Mouse (Mus musculus): ENCODE measurements around the gene 1700057G04Rik. TPM values are rescaled to one million over a fixed set of nuclear protein-coding genes. Genes with fewer than 3 reads are reported as not detected.

1700057G04Rik gene
- polyA plus RNA-seq, 1 experiment from 2014 or later, result not detected

DNA sequence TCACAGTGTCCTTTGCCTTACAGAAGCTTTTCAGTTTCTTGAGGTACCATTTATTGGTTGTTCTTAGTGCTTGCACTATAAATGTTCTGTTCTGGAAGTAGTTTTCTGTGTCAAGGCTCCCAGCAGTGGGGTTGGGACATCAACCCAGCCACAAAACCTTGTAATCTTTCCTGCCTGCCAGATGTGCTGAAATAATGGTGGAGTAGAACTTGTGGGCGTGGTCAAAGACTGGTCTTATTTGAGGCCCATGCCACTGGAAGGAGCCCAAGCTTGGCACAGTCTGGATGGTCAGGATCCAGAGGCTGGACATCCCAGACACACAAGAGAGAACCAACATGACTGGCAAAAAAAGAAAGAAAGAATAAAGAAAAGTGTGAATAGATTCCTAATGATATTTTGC is 78.2 kb downstream of the 1700057G04Rik start:
- no peak for ATAC-seq
- Histone ChIP-seq H3K27ac (ENCODE audit: low read length) (no peak overlapping the region), H3K36me3 (ENCODE audit: control insufficient read depth, insufficient read depth, low read length) (no peaks in the 10 kb centered on the region), H3K4me3 (ENCODE audit: low read length) (no peak overlapping the region), H3K4me1 (ENCODE audit: control insufficient read depth, insufficient read depth, low read length) (no peaks in the 10 kb centered on the region), H3K9me3 (ENCODE audit: control insufficient read depth, low read length) (no peaks in the 10 kb centered on the region), H3K4me2 (ENCODE audit: low read depth, low read length) (no peak overlapping the region), H3K27me3 (replicated peaks; ENCODE audit: control insufficient read depth, insufficient read depth, low read length) (no peaks in the 10 kb centered on the region), H3K9ac (ENCODE audit: low read depth, low read length) (no peak overlapping the region)
- 93% methylated on average over 1 of the region's 1 CpGs for WGBS

DNA sequence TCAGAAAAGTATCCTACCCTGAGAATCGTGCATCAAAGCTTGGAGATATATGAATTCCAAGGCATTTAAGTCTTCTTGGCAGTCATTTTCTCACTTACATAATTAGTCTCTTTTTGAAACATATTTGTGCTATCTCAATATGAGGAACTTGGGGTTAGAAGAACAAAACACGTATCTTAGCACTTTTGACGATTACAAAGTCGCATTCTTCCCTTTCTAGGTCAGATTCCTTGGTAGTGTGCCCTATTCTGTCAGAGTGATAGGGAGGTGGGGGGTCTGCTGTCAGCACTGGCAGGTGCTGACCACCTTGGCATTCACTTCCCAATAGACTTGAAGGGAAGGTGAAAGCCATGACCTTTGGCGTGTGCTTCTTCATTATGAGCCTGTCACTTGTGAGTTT is 93.5 kb downstream of the 1700057G04Rik start:
- Histone ChIP-seq H3K9me3 (ENCODE audit: control insufficient read depth, low read length) (no peaks in the 10 kb centered on the region), H3K4me1 (ENCODE audit: control insufficient read depth, insufficient read depth, low read length) (no peaks in the 10 kb centered on the region), H3K36me3 (ENCODE audit: control insufficient read depth, insufficient read depth, low read length) (no peaks in the 10 kb centered on the region), H3K4me3 (ENCODE audit: low read length) (no peak overlapping the region), H3K9ac (ENCODE audit: low read depth, low read length) (no peak overlapping the region), H3K27ac (ENCODE audit: low read length) (no peak overlapping the region), H3K27me3 (replicated peaks; ENCODE audit: control insufficient read depth, insufficient read depth, low read length) (no peaks in the 10 kb centered on the region), H3K4me2 (ENCODE audit: low read depth, low read length) (no peak overlapping the region)
- no peak for ATAC-seq
- 80% methylated on average over 5 of the region's 5 CpGs for WGBS

Small RNAs within 50 kb of the gene (microRNA-seq; reads per million reads assigned to microRNA genes)
- gene Mir6386, result not detected

Other genes with a start within 250 kb of the 1700057G04Rik start
- gene Plscr5, start 116.4 kb upstream of the 1700057G04Rik start, polyA plus RNA-seq (2015; fragmentation: Nextera tagmentation; extraction: Ambion mirVana), result not detected in 2 replicates
- gene Plscr1, start 59.6 kb upstream of the 1700057G04Rik start, polyA plus RNA-seq (2015; fragmentation: Nextera tagmentation; extraction: Ambion mirVana), result 129 and 139 TPM in 2 replicates
- gene Plscr2, start 33.8 kb upstream of the 1700057G04Rik start, polyA plus RNA-seq (2015; fragmentation: Nextera tagmentation; extraction: Ambion mirVana), result 0.81 and 0.99 TPM in 2 replicates
- 5.3 and 5.8 TPM in 2 replicates for gene Plscr4, start 148.0 kb downstream of the 1700057G04Rik start, polyA plus RNA-seq (2015; fragmentation: Nextera tagmentation; extraction: Ambion mirVana)
- 42.0 and 42.2 TPM in 2 replicates for gene Plod2, start 232.8 kb downstream of the 1700057G04Rik start, polyA plus RNA-seq (2015; fragmentation: Nextera tagmentation; extraction: Ambion mirVana)